Comparison of ENCODE assay signal across 24 mouse cellular contexts in genomic region chr2:43554216-43554615, GRCm38 (mm10). TPM values are rescaled to one million over a fixed set of nuclear protein-coding genes. Genes with fewer than 3 reads are reported as not detected.
"Had no signal": no experiment of that assay in that cellular context is flagged by ENCODE, and none has a peak within 500 bp of the region (broad histone marks: within the 10 kb centered on the region; RNA-seq: fewer than 3 reads in every experiment).

No protein-coding gene starts in this region.

- H3K4me1 ChIP-seq: forebrain, embryonic 15.5 days; heart, embryonic 10.5 days; heart, embryonic 12.5 days; hindbrain, embryonic 12.5 days; limb, embryonic 13.5 days; limb, embryonic 15.5 days; liver, embryonic 12.5 days had no signal

- ATAC-seq: forebrain, embryonic 15.5 days; forebrain, postnatal 0 days; hindbrain, embryonic 16.5 days; inflammation-experienced regulatory T-cells, adult 6 months had no signal

- H3K4me2 ChIP-seq: forebrain, embryonic 15.5 days; heart, embryonic 12.5 days; hindbrain, embryonic 12.5 days; hindbrain, embryonic 14.5 days; intestine, embryonic 15.5 days; limb, embryonic 13.5 days; limb, embryonic 15.5 days; liver, embryonic 12.5 days had no signal

- H3K9me3 ChIP-seq: forebrain, embryonic 15.5 days; heart, embryonic 10.5 days; heart, embryonic 12.5 days; hindbrain, embryonic 10.5 days; hindbrain, embryonic 12.5 days; intestine, embryonic 15.5 days; limb, embryonic 13.5 days; limb, embryonic 15.5 days; liver, embryonic 12.5 days had no signal

- H3K27ac ChIP-seq: forebrain, embryonic 15.5 days; gastrocnemius, adult 2 months; heart, embryonic 10.5 days; hindbrain, embryonic 10.5 days; hindbrain, embryonic 12.5 days; hindbrain, embryonic 14.5 days; limb, embryonic 13.5 days; limb, embryonic 15.5 days; liver, embryonic 12.5 days; liver, embryonic 14.5 days had no signal

- H3K4me3 ChIP-seq: forebrain, embryonic 15.5 days; gastrocnemius, adult 2 months; heart, embryonic 10.5 days; heart, embryonic 12.5 days; hindbrain, embryonic 10.5 days; hindbrain, embryonic 12.5 days; intestine, embryonic 15.5 days; limb, embryonic 13.5 days; limb, embryonic 15.5 days; liver, embryonic 12.5 days had no signal

- H3K9ac ChIP-seq: forebrain, embryonic 15.5 days; forebrain, postnatal 0 days; heart, embryonic 12.5 days; hindbrain, embryonic 12.5 days; hindbrain, embryonic 14.5 days; intestine, embryonic 15.5 days; limb, embryonic 13.5 days; limb, embryonic 15.5 days; liver, embryonic 12.5 days; liver, embryonic 14.5 days had no signal

- H3K36me3 ChIP-seq: forebrain, embryonic 15.5 days; heart, embryonic 10.5 days; heart, embryonic 12.5 days; hindbrain, embryonic 10.5 days; hindbrain, embryonic 12.5 days; intestine, embryonic 15.5 days; limb, embryonic 13.5 days; limb, embryonic 15.5 days; liver, embryonic 12.5 days had no signal

- DNase-seq: forebrain, postnatal 0 days; gastrocnemius, adult 2 months; gastrocnemius, postnatal 10 days; gastrocnemius, postnatal 25 days; heart, adult 18-20 months; heart, postnatal 10 days; heart, postnatal 4 days; layer of hippocampus, adult 9-11 months; layer of hippocampus, postnatal 36 days; left cerebral cortex, postnatal 4 days had no signal

- H3K27me3 ChIP-seq: forebrain, embryonic 15.5 days; heart, embryonic 12.5 days; hindbrain, embryonic 12.5 days; intestine, embryonic 15.5 days; limb, embryonic 13.5 days; limb, embryonic 15.5 days; liver, embryonic 12.5 days had no signal

RNA-seq across cellular contexts. Expression of gene Kynu, which starts 0.9 kb away (rescaled TPM):
- polyA plus RNA-seq: forebrain, postnatal 0 days; heart, embryonic 12.5 days; heart, embryonic 14.5 days had no signal
